Mouse (Mus musculus) ovary, postnatal 36 days (tissue): ENCODE results near the gene Psors1c2.

Experiments
- DNase-seq: peaks from one replicate; pipeline ENCODE4 v3.0.0; 2022; ENCODE audit warnings: low spot score, mixed read lengths

Psors1c2 gene

GRCm38 (mm10) chr17:35517526-35517925, 15.5 kb upstream of the Psors1c2 start:
- DNase-seq: no peak

GRCm38 (mm10) chr17:35524354-35524753, 8.6 kb upstream of the Psors1c2 start:
- DNase-seq: no peak

GRCm38 (mm10) chr17:35526644-35527043, 6.4 kb upstream of the Psors1c2 start:
- no peak for DNase-seq

GRCm38 (mm10) chr17:35532360-35532759, 641 bp upstream of the Psors1c2 start:
- DNase-seq: no peak

- DNase-seq: peak; percentile 70
Observed at GRCm38 (mm10) chr17:35534343-35534742, 1.3 kb downstream of the Psors1c2 start.

- no peak for DNase-seq
Observed at GRCm38 (mm10) chr17:35537421-35537820, 4.4 kb downstream of the Psors1c2 start.

- no peak for DNase-seq
Observed at GRCm38 (mm10) chr17:35538476-35538875, 5.5 kb downstream of the Psors1c2 start.

GRCm38 (mm10) chr17:35539540-35539939, 6.5 kb downstream of the Psors1c2 start:
- no peak for DNase-seq

GRCm38 (mm10) chr17:35542761-35543411, 9.9 kb downstream of the Psors1c2 start:
- DNase-seq: no peak

GRCm38 (mm10) chr17:35543412-35543861, 10.4 kb downstream of the Psors1c2 start:
- DNase-seq: no peak

- DNase-seq: no peak
Observed at GRCm38 (mm10) chr17:35544001-35544400, 11.0 kb downstream of the Psors1c2 start.

GRCm38 (mm10) chr17:35544680-35545079, 11.7 kb downstream of the Psors1c2 start:
- peak; percentile 54 for DNase-seq

GRCm38 (mm10) chr17:35547465-35547864, 14.5 kb downstream of the Psors1c2 start:
- no peak for DNase-seq

GRCm38 (mm10) chr17:35548636-35549035, 15.6 kb downstream of the Psors1c2 start:
- DNase-seq: no peak

- peak; percentile 90 for DNase-seq
Observed at GRCm38 (mm10) chr17:35549437-35550142, 16.6 kb downstream of the Psors1c2 start.

- DNase-seq: no peak
Observed at GRCm38 (mm10) chr17:35550143-35550494, 17.1 kb downstream of the Psors1c2 start.

GRCm38 (mm10) chr17:35550871-35551270, 17.9 kb downstream of the Psors1c2 start:
- DNase-seq: peak; percentile 32

- no peak for DNase-seq
Observed at GRCm38 (mm10) chr17:35551881-35552414, 18.9 kb downstream of the Psors1c2 start, which contains the start of gene Cdsn. Cdsn (plus strand) TSS chr17:35552128.

- no peak for DNase-seq
Observed at GRCm38 (mm10) chr17:35554321-35554720, 21.3 kb downstream of the Psors1c2 start.

- DNase-seq: no peak
Observed at GRCm38 (mm10) chr17:35554761-35555397, 21.9 kb downstream of the Psors1c2 start.

GRCm38 (mm10) chr17:35556186-35556765, 23.3 kb downstream of the Psors1c2 start:
- DNase-seq: no peak

- DNase-seq: peak; percentile 38
Observed at GRCm38 (mm10) chr17:35556812-35557211, 23.8 kb downstream of the Psors1c2 start.
